Mouse (Mus musculus) CD4-positive helper T cell, adult 2 months (primary cell): Measurements from ENCODE around the gene Kcnk10.
"Not testable (repeated sequence)": the region's sequence is repeated elsewhere in the genome, so short reads cannot be mapped to it uniquely, and the experiment has no call there.

ENCODE experiments used
- DNase-seq: peaks from one replicate; pipeline ENCODE4 v3.0.0-alpha.2; 2012; ENCODE audit warnings: low read depth, missing footprints, low spot score

Gene Kcnk10

DNA sequence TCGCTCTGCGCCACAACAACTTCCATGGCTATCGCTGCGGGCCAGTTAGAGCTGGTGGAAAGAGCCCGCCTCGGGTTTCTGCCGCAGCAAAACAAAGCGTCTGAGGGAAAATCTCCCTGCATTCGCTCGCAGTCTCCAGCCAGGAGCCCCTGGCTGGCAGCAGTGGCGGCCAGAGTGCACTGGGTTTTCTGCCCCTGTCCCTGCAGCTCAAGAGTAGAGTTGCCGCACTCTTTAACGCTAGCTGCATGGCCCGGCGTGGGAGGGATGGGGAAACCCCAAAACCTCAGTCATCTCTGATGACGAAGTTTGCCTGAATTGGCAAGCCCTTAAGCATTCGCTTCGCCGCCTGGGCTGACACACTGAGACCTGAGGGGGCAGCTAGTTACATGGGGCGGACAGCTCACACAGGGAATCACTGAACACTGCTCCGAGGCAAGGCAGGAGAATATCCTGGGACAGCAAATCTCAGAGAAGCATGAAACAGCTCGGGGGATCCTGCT, at the start of gene Kcnk10:
Gene Kcnk10, minus strand, starts transcription at position 450 of the 500 bp plus-strand sequence.
- peak; percentile 71 for DNase-seq

DNA sequence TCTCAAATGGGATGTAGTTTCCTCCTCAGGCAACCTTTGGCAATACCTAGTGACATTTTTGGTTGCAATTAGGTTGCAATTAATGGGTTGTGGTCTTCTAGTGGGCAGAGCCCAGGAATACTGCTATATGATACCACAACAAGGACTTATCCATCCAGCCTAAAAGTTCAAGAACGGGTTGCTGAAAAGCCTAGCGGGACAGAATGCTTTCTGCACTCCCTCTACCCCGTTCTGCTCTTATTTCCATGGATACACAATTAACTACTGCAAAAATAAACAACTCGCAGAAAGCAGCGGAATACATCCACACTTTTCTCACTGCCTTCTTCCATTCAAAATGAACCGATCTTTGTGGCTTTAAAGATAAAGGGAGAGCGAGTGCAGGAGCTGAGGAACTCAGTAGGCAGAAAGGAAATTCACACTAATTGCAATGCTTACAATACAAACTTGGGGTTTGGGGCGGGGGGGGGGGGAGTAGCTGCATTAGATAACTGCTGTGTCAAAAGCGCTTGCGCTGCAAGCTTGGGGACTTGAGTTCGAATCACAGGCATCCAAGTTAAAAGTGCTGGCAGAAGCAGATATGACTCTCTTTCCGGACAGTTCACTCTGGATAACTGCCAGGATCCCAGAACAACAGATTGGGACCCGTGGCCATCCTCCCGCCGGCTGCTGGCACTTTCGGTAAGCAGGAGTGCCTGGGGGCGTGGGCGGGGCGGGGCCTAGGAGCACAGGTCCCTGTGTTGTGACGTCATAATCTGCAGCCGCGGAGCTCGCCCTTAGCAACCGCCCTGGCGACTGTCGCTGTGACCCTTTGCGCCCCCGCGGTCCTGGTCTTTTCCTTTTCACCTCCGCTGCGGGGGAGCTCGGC, 49.5 kb upstream of the Kcnk10 start, which contains the start of gene Spata7:
Gene Spata7, plus strand, starts transcription at position 766 of the 868 bp plus-strand sequence.
- peak; percentile 80 for DNase-seq

DNA sequence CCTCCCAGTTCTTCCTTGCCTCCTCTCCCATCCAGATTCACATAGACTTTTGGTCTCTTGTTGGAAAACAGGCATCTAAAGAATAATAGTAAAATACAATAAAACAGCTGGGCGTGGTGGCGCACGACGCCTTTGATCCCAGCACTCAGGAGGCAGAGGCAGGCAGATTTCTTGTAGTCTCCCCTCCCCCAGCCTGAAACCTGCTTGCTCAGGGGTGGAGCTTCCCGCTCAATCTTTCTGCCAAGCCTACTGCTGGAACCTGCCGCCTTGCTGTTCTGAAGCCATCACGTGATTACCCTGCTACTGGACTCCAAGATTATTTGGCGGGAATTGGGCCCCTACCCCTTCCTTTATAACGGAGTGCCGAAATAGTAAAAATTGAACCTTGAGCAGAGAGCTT, 45.2 kb upstream of the Kcnk10 start:
- DNase-seq, result not testable (repeated sequence)

- DNase-seq, result not testable (repeated sequence)
Observed at GRCm38 (mm10) chr12:98620922-98621321, 42.8 kb upstream of the Kcnk10 start.

DNA sequence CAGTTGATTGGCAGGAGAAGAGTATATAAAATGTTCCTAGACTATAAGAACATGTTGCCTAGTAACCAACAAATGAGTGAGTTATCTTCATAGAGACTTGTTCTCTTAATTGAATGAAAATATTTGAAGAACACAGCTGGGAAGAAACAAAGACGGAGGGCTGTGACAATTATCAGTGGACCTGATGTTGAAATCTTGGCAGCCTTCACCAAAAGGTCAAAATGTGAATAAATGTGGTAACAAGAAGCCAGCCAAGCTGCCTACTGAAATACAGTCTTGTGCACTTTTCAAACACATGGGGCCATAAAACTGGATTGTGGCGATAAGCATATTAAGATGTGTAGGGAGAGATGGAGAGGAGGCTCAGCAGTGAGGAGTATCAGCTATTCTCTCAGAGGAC, 41.4 kb upstream of the Kcnk10 start:
- no peak for DNase-seq

- no peak for DNase-seq
Observed at GRCm38 (mm10) chr12:98615746-98616145, 37.6 kb upstream of the Kcnk10 start.

GRCm38 (mm10) chr12:98614910-98615508, 36.9 kb upstream of the Kcnk10 start:
- DNase-seq, result no peak

GRCm38 (mm10) chr12:98610341-98610740, 32.2 kb upstream of the Kcnk10 start:
- no peak for DNase-seq

- DNase-seq, result no peak
Observed at GRCm38 (mm10) chr12:98606595-98607290, 28.6 kb upstream of the Kcnk10 start.

GRCm38 (mm10) chr12:98605264-98605663, 27.2 kb upstream of the Kcnk10 start:
- no peak for DNase-seq

DNA sequence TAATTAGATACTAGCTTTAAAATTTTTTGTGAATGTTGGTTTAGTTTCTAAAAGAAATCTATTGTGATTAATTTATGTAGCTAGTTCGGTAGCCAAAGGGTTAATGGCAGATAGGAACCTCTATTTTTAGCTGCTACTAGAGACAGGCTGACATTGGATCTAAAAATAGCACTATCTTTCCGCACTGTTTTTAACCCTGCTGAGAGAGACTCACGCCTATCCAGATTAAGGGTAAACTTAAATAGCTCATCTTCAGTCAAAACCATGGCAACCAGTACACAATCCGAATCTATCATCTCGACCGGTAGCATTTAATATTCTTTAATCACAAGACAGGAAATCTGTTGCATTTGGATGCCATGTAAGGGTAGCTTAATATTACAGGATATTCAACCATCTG, 24.0 kb upstream of the Kcnk10 start:
- peak; percentile 5 for DNase-seq

GRCm38 (mm10) chr12:98600861-98601260, 22.8 kb upstream of the Kcnk10 start:
- peak; percentile 24 for DNase-seq

GRCm38 (mm10) chr12:98591016-98591415, 12.9 kb upstream of the Kcnk10 start:
- no peak for DNase-seq

- DNase-seq, result no peak
Observed at GRCm38 (mm10) chr12:98588573-98588972, 10.5 kb upstream of the Kcnk10 start.

DNA sequence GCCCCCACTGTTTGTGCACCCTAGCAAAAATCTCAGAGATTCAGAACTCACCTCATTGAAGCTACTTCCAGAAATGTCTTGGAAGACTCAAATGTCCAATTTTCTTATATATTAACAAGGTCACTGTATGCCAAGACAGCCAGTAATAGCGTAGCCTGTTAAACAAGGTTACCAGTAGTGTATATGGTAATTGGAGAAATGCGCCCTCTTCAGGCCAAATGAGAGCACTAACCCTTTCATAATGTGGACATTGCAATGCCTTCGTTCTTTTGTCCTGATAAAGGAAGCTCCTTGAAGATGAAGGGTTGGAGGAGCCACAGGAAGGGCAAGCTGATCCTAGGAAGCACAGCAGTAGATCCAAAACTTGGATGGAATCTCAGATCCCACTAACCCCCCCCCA, 7.2 kb upstream of the Kcnk10 start:
- DNase-seq, result no peak

DNA sequence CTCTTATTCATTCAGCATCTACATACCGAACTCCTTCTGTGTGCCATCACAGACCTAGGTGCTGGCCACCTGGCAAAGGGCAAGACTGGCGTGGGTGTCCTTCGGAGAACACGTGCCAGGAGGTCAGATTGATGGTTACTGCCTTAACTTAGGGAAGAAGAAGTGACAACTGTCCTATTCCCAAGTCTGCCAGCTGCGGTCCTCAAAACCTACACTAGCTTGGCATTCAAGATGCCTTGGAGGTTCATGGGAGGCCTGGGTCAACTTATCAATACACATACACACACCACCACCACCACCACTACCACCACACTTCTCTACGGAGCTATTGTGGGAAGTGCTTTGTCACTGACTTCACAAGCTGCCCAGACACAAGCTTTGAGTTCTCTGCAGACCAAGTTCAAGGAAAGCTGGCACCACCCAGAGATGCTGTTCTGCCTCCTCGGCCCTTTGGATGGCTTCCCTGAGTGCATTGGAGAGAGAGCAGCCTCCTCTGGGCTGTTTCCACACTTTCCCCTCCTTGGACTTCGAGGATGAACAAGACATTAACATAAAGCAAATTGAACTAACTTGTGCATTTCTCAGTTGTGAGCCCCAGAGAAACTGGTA, 2.1 kb downstream of the Kcnk10 start:
- no peak for DNase-seq

DNA sequence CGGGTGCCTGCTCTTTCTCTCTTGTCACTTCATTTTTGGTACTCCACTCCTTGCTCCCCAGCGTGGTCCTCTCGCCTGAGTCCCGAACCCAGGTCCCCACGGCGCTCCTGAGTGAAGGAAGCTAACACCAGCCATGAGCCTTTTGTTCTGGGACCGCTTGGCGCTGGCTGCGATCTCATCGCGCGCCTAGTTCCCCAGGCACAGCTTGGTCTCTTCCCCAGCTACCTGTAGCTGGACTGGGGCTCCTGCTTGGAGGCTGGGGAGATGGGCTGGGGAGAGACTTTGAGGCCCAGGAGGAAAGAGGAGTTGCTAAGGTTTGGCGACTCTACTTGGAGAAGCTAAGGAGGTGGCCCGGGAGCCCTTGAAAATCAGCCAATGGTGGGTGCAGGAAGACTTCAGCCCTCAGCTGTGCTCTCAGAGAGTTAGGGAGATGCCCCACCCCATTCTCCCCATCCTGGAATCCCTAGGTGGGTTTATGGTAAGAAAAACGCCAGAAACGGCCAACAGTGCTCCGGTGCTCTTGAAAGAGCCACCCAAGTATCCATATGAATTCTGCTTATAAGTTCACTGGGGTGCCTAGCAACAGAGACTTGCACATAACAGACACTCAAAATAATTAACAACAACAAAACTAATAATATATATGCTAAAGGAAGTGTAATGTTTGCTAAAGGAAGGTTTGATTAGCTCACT, 2.8 kb downstream of the Kcnk10 start:
- DNase-seq, result no peak

DNA sequence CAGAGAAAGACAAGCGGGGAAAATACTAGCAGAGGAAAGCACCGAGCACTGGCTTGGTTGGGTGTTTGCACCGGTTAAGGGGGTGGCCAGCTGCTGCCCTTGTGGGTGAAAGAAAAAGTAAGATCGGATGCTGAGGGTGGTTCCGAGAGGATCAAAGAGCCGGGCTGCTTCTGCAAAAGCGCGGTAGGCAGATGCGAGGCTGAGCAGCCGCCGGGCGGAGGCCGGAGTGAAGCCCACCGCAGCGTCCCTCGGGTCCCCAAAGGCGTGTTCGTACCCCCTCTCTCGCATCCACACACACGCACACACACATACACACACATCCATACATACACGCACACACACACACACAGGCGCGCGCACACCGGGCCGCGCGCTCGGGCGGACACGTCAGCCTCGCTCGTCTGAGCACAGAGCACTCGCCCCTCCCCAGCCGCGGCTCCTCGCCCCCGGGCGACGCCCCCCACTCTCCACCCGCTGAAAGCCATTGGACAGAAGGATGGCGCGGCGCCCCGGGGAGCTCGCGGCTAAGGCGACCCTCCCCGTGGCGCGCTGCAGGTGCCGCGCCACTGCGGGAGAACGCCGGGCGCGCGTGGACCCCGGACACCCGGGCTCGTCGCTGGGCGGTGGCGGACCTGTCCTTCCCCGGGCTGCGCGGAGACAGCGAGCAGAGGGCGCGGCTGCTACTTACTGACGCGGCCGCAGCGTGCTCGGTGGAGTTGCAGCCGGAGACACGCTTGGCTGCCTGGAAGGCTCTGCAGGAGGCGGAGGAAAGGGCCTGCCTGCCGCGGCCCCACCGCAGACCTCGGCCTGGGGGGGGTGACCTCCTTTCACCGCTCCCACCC, 3.5 kb downstream of the Kcnk10 start:
- peak; percentile 20 for DNase-seq

DNA sequence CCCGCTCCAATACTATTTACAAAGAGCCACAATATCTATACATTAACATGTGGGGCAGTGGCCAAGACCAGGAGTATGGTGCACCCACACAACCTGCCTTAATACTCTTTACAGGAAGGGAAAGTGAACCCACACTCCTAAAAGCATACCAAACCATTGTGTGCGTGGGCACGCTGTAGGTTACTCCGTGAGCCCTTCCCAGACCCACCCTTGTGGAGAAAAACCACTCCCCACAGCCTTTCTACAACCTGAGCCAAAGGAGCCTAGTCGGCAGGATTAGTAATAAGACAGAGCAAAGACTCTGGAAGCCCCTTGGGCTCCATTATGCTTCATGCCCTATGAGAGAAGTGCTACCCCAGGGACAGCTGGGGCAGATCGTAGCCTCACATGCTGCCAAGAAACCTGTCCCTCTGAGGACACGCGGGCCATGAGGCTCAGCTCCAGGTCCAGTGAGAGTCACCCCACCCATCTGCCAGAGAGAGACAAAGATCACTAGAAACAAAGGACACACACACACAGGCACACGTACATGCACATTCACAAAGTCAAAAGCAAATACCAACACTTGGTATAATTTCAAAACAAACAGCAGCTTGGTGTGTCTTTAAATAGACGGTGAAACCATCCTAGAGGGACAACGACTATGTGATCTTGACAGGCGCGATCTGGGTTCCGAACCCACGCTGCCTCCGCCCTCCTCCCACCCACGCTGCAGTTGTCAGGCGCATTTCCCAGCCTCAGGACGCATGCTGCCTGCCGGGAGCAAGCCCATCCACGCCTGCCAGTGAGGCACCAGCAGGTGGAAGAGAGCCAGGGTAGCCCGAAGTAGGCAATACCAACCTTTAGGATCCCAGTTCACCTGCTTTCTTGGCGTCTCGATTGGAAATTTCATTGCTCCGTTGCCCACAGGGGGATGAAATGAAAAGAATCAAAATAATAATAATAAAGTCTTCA, 4.5 kb downstream of the Kcnk10 start:
- no peak for DNase-seq
